ENCODE assay signal across 8 mouse cellular contexts in genomic region chr2:148677801-148678200, GRCm38 (mm10). TPM values are rescaled to one million over a fixed set of nuclear protein-coding genes. Genes with fewer than 3 reads are reported as not detected.
A peak's percentile ranks its signal among the peaks of the same experiment; 100 is the strongest.
DNase-seq lines count a peak whose midpoint lies in the region; ATAC-seq and TF ChIP-seq lines count a peak whose summit lies in the region.

No protein-coding gene starts in this region.

- 4% methylated on average over 26 of the region's 26 CpGs for WGBS in hindbrain, embryonic 11.5 days
- 15% methylated on average over 26 of the region's 26 CpGs for WGBS in lung, embryonic 14.5 days

- peaks cover 22% of the 10 kb centered on the region for H3K36me3 ChIP-seq in ES-Bruce4 (ENCODE audit: control insufficient read depth, insufficient read depth, low read length, poor library complexity, severe bottlenecking)
- H3K36me3 ChIP-seq in hindbrain, embryonic 11.5 days (ENCODE audit: control insufficient read depth, insufficient read depth, low read length), result 0 out of 2 replicates have a peak, but pooled peaks cover 4% of the 10 kb centered on the region
- peaks cover 28% of the 10 kb centered on the region for H3K36me3 ChIP-seq in lung, embryonic 14.5 days (ENCODE audit: insufficient read depth)

- peak overlapping the region; percentile 52 for H3K27ac ChIP-seq in ES-Bruce4 (ENCODE audit: insufficient read depth, low read length)
- peak overlapping the region; percentile 37 for H3K27ac ChIP-seq in hindbrain, embryonic 11.5 days (ENCODE audit: low read depth, low read length)
- peak overlapping the region; percentile 61; the same call in 1 of the 2 replicates for H3K27ac ChIP-seq in lung, embryonic 14.5 days (ENCODE audit: low read depth)

- peak overlapping the region; percentile 50 for H3K4me2 ChIP-seq in hindbrain, embryonic 11.5 days (replicated peaks; ENCODE audit: low read depth, low read length)
- H3K4me2 ChIP-seq in lung, embryonic 14.5 days, result peak overlapping the region; percentile 56

- peak overlapping the region; percentile 69 for H3K4me3 ChIP-seq in ES-Bruce4 (ENCODE audit: low read depth, low read length)
- H3K4me3 ChIP-seq in hindbrain, embryonic 11.5 days (ENCODE audit: low read depth, low read length), result peak overlapping the region; percentile 34
- peak overlapping the region; percentile 31 for H3K4me3 ChIP-seq in lung, embryonic 14.5 days (ENCODE audit: low read depth, low read length)

- no peaks in the 10 kb centered on the region for H3K4me1 ChIP-seq in ES-Bruce4 (ENCODE audit: control insufficient read depth, insufficient read depth, low read length)
- H3K4me1 ChIP-seq in hindbrain, embryonic 11.5 days (replicated peaks; ENCODE audit: control insufficient read depth, insufficient read depth, low read length), result 0 out of 2 replicates have a peak, but pooled peaks cover 5% of the 10 kb centered on the region
- peaks cover 7% of the 10 kb centered on the region; the same call in 1 of the 2 replicates for H3K4me1 ChIP-seq in lung, embryonic 14.5 days (ENCODE audit: insufficient read depth)

- no peaks in the 10 kb centered on the region for H3K27me3 ChIP-seq in ES-Bruce4 (ENCODE audit: control insufficient read depth, insufficient read depth, low read length, poor library complexity, severe bottlenecking)
- no peaks in the 10 kb centered on the region for H3K27me3 ChIP-seq in hindbrain, embryonic 11.5 days (ENCODE audit: control insufficient read depth, insufficient read depth, low read length)
- no peaks in the 10 kb centered on the region for H3K27me3 ChIP-seq in lung, embryonic 14.5 days (ENCODE audit: insufficient read depth, low read length)

- peak; percentile 34 for DNase-seq in cerebellum, adult 8-10 months
- DNase-seq in hindbrain, embryonic 11.5 days (ENCODE audit: low spot score), result peak; percentile 87
- DNase-seq in layer of hippocampus, adult 9-11 months, result peak; percentile 87
- peak; percentile 88 for DNase-seq in lung, embryonic 14.5 days
- peak; percentile 91 for DNase-seq in retina, postnatal 1 day
- no peak for DNase-seq in thymus, postnatal 25 days

- TF ChIP-seq EP300 in ES-Bruce4 (IDR thresholded peaks at IDR 0.05; ENCODE audit: insufficient read depth, low read depth, low read length), result peak; percentile 14; the same call in 1 of the 2 replicates

- H3K9me3 ChIP-seq in ES-Bruce4 (replicated peaks; ENCODE audit: control insufficient read depth, insufficient read depth, low read length, poor library complexity, severe bottlenecking), result no peaks in the 10 kb centered on the region
- no peaks in the 10 kb centered on the region for H3K9me3 ChIP-seq in hindbrain, embryonic 11.5 days (ENCODE audit: control insufficient read depth, low read length)
- H3K9me3 ChIP-seq in lung, embryonic 14.5 days (ENCODE audit: low read depth, low read length), result no peaks in the 10 kb centered on the region

- peak; percentile 17 for ATAC-seq in frontal cortex, adult (ENCODE audit: low TSS enrichment)
- ATAC-seq in hindbrain, embryonic 11.5 days (ENCODE audit: low FRiP score), result peak; percentile 46
- ATAC-seq in lung, embryonic 14.5 days (ENCODE audit: insufficient read depth), result no peak

- peak; percentile 62 for TF ChIP-seq POLR2A in ES-Bruce4 (IDR thresholded peaks at IDR 0.05; ENCODE audit: insufficient read depth, low read length)

- no peak for TF ChIP-seq CTCF in ES-Bruce4 (IDR thresholded peaks at IDR 0.05; ENCODE audit: low read depth, low read length)
- no peak for TF ChIP-seq CTCF in lung, embryonic 14.5 days (IDR thresholded peaks at IDR 0.05; ENCODE audit: low read depth)

- H3K9ac ChIP-seq in ES-Bruce4 (ENCODE audit: low read depth, poor library complexity, severe bottlenecking), result peak overlapping the region; percentile 14
- peak overlapping the region; percentile 49; the same call in 1 of the 2 replicates for H3K9ac ChIP-seq in hindbrain, embryonic 11.5 days (ENCODE audit: low read depth, low read length)
- H3K9ac ChIP-seq in lung, embryonic 14.5 days, result peak overlapping the region; percentile 36

RNA-seq across cellular contexts. Expression of gene Gzf1, which starts 3.0 kb away (rescaled TPM):
- polyA plus RNA-seq in ES-Bruce4 (2011; ENCODE audit: insufficient read depth, insufficient read length, low read depth, missing spikeins), result 24.1 and 24.8 TPM in 2 replicates
- polyA plus RNA-seq in hindbrain, embryonic 11.5 days (2014; fragmentation: Nextera tagmentation; extraction: Ambion mirVana), result 21.0 and 24.8 TPM in 2 replicates
- polyA plus RNA-seq in lung, embryonic 14.5 days (2014; fragmentation: Nextera tagmentation; extraction: Ambion mirVana), result 21.3 and 21.4 TPM in 2 replicates

RNA-seq across cellular contexts. Expression of gene Nxt1, which starts 5.4 kb away (rescaled TPM):
- polyA plus RNA-seq in ES-Bruce4 (2011; ENCODE audit: insufficient read depth, insufficient read length, low read depth, missing spikeins), result 40.2 and 48.0 TPM in 2 replicates
- 113 and 114 TPM in 2 replicates for polyA plus RNA-seq in hindbrain, embryonic 11.5 days (2014; fragmentation: Nextera tagmentation; extraction: Ambion mirVana)
- 113 and 115 TPM in 2 replicates for polyA plus RNA-seq in lung, embryonic 14.5 days (2014; fragmentation: Nextera tagmentation; extraction: Ambion mirVana)

RNA-seq across cellular contexts. Expression of gene Napb, which starts 54.5 kb away (rescaled TPM):
- 3.7 and 4.3 TPM in 2 replicates for polyA plus RNA-seq in ES-Bruce4 (2011; ENCODE audit: insufficient read depth, insufficient read length, low read depth, missing spikeins)
- polyA plus RNA-seq in hindbrain, embryonic 11.5 days (2014; fragmentation: Nextera tagmentation; extraction: Ambion mirVana), result 24.1 and 25.8 TPM in 2 replicates
- polyA plus RNA-seq in lung, embryonic 14.5 days (2014; fragmentation: Nextera tagmentation; extraction: Ambion mirVana), result 2.3 and 2.8 TPM in 2 replicates
